Mouse (Mus musculus): ENCODE data around the gene Pkdcc. TPM values are rescaled to one million over a fixed set of nuclear protein-coding genes. Genes with fewer than 3 reads are reported as not detected.

Pkdcc gene
- 0.41 TPM for polyA plus RNA-seq (2017; shearing (Covaris generic))

DNA sequence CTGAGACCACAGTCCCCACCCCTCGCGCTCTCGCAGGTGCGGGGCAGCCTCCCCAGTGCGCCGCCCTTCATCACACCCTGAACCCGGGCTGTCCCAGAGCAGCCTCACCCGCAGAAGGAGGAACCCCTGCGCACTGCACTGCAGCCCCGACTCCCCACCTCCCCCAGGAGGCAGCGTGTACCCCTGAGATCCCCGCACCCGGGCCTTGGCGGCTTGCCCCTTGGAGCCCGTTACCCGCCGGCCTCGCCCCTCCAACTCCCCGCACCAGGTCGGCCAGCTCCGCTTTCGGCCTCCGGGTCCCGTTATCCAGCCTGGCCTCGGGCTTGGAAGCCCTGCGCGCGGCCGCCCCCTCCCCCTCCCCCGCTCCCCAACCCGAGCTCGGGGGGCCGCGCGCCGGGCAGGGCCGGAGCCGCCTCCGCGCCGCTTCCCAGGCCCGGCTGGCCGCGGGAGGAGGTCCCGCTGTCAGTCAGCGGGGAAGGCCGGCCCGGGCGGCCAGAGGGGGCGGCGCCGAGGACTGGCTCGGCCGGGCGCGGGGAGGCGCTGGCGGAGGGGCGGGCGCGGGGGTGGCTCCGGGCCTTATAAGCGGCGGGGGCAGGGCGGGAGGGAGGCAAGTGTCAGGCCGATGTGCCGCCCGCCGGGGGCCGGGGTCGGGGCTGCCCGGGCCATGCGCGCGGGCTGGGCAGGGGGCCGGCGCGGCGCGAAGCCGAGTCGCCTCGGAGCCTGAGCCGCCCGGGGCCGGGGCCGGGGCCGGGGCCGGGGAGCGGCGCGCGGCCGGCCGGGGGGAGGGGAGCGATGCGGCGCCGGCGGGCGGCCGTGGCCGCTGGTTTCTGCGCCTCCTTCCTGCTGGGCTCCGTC lies at the start of gene Pkdcc:
Gene Pkdcc (plus strand): TSS at position 619 of the 855 bp plus-strand sequence.

Other genes with a start within 250 kb of the Pkdcc start
- gene Eml4, start 135.6 kb downstream of the Pkdcc start, polyA plus RNA-seq (2017; shearing (Covaris generic)) = 57.8 TPM